Mouse (Mus musculus): Measurements from ENCODE around the gene Tnks2. TPM values are rescaled to one million over a fixed set of nuclear protein-coding genes. Genes with fewer than 3 reads are reported as not detected.

The Tnks2 gene
- total and polyA plus RNA-seq, 3 experiments, result 59.7 to 90.5 (median 73.1) TPM

DNA sequence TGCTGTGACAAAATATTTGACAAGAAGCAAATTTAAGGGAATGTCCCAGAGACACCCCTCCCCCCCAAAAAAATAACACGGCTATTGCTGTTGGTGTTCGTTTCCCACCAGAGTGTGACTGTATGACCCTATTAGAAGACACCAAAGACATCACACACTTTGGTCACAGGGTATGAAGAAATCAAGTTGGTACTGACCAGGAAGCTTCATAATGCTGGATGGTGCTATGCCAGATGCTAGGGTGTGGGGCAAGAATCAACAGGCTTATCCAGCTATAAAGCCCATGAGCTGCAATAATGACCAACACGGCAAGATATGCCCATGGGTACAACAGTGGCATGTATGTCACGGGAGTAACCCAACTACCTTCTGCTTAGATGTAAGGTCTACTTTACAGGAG, 11.3 kb upstream of the Tnks2 start:
- Histone ChIP-seq H3K4me1 (ENCODE audit: control insufficient read depth in 1 of 2, insufficient read depth in 2 of 2) (0 out of 4 replicates have a peak, but pooled peaks cover 0 to 2% of the 10 kb centered on the region in 2 experiments), H3K27ac (ENCODE audit: insufficient read depth, low read depth) (no peak overlapping the region), H3K9ac (ENCODE audit: insufficient read depth, low read depth) (no peak overlapping the region), H3K9me3 (replicated peaks; ENCODE audit: low read length) (no peaks in the 10 kb centered on the region), H3K79me2 (replicated peaks; ENCODE audit: control insufficient read depth, extremely low read depth, insufficient read depth, poor library complexity, severe bottlenecking) (no peaks in the 10 kb centered on the region), H3K4me2 (ENCODE audit: insufficient read depth, low read depth, poor library complexity, severe bottlenecking) (no peak overlapping the region), H3K27me3 (replicated peaks) (no peaks in the 10 kb centered on the region), H3K4me3 (replicated peaks in 1 of 3; ENCODE audit: low read depth in 2 of 3, low read length in 2 of 3, poor library complexity in 1 of 3) (no peak overlapping the region), H3K36me3 (replicated peaks in 1 of 2; ENCODE audit: control insufficient read depth in 1 of 2, insufficient read depth in 1 of 2, low read length in 1 of 2) (no peaks in the 10 kb centered on the region)
- in situ Hi-C loops (cut with MboI; ENCODE audit: low pct_ligation_motif_present, low pct_unique_long_range_greater_than_20kb, low sequenced_read_pairs), result no loop called here
- no peak for DNase-seq (ENCODE audit: extremely low read depth)
- dilution Hi-C loops (cut with MboI; ENCODE audit: extremely low pct_ligation_motif_present, extremely low pct_unique_long_range_greater_than_20kb, low sequenced_read_pairs), result no loop called here
- TF ChIP-seq CTCF (conservative IDR thresholded peaks at IDR 0.05 in 1 of 2, IDR thresholded peaks at IDR 0.05 in 1 of 2; ENCODE audit: low read depth in 2 of 2, low read length in 2 of 2) (no peak), CHD1 (IDR thresholded peaks at IDR 0.05; ENCODE audit: low read depth, low read length) (no peak), NRF1 (IDR thresholded peaks at IDR 0.05; ENCODE audit: low read depth, low read length) (no peak), RAD21 (IDR thresholded peaks at IDR 0.05; ENCODE audit: low read depth, low read length) (no peak), SIN3A (IDR thresholded peaks at IDR 0.05; ENCODE audit: low read length) (no peak), PAX5 (IDR thresholded peaks at IDR 0.05; ENCODE audit: low read length) (no peak), MXI1 (IDR thresholded peaks at IDR 0.05; ENCODE audit: low read depth, low read length) (no peak), ZKSCAN1 (IDR thresholded peaks at IDR 0.05; ENCODE audit: borderline replicate concordance, low read depth, low read length) (no peak), USF2 (conservative IDR thresholded peaks at IDR 0.05; ENCODE audit: low read depth, low read length) (no peak), ETS1 (conservative IDR thresholded peaks at IDR 0.05; ENCODE audit: low read depth, low read length) (no peak), UBTF (IDR thresholded peaks at IDR 0.05; ENCODE audit: low read depth, low read length) (no peak), BHLHE40 (IDR thresholded peaks at IDR 0.05; ENCODE audit: low read depth, low read length) (no peak), EP300 (IDR thresholded peaks at IDR 0.05; ENCODE audit: low read length) (no peak), MAZ (IDR thresholded peaks at IDR 0.05; ENCODE audit: low read depth, low read length) (no peak), POLR2AphosphoS2 (IDR thresholded peaks at IDR 0.05; ENCODE audit: low read depth, low read length) (no peak)

DNA sequence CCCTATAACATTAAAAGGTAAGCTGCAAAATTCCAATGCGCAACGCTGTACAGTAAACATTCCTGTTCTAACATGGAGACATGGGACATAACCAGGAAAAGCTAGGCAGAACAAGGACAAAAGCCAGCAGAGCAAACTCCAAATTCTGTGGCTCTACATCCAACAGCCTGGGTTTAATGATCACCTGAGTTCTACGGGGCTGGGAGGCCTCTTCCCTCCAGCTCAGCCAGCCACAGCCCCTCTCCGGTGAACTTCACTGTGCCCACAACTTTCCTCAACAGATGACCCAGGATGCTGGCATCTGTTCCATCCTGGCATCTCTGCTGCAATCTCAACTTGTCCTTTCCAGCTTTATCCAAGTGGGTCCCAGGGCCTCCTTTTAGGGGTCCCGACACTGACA, 6.4 kb upstream of the Tnks2 start:
- H3K4me2 ChIP-seq (ENCODE audit: insufficient read depth, low read depth, poor library complexity, severe bottlenecking), result no peak overlapping the region
- H3K79me2 ChIP-seq (replicated peaks; ENCODE audit: control insufficient read depth, extremely low read depth, insufficient read depth, poor library complexity, severe bottlenecking), result no peaks in the 10 kb centered on the region
- in situ Hi-C loops (cut with MboI; ENCODE audit: low pct_ligation_motif_present, low pct_unique_long_range_greater_than_20kb, low sequenced_read_pairs) (loop anchor here (25.0 kb wide), 1 partner anchor 435 kb away; no protein-coding TSS in a partner anchor), dilution Hi-C loops (cut with MboI; ENCODE audit: extremely low pct_ligation_motif_present, extremely low pct_unique_long_range_greater_than_20kb, low sequenced_read_pairs) (no loop called here)
- no peak overlapping the region for H3K27ac ChIP-seq (ENCODE audit: insufficient read depth, low read depth)
- no peaks in the 10 kb centered on the region for H3K9me3 ChIP-seq (replicated peaks; ENCODE audit: low read length)
- peaks cover 0 to under 1% of the 10 kb centered on the region in 2 experiments; a peak in 1 of 4 replicates for H3K4me1 ChIP-seq (ENCODE audit: control insufficient read depth in 1 of 2, insufficient read depth in 2 of 2)
- DNase-seq (ENCODE audit: extremely low read depth), result no peak
- H3K36me3 ChIP-seq (replicated peaks in 1 of 2; ENCODE audit: control insufficient read depth in 1 of 2, insufficient read depth in 1 of 2, low read length in 1 of 2), result no peaks in the 10 kb centered on the region
- no peaks in the 10 kb centered on the region for H3K27me3 ChIP-seq (replicated peaks)
- TF ChIP-seq NRF1 (IDR thresholded peaks at IDR 0.05; ENCODE audit: low read depth, low read length) (no peak), MAZ (IDR thresholded peaks at IDR 0.05; ENCODE audit: low read depth, low read length) (no peak), MAFK (IDR thresholded peaks at IDR 0.05; ENCODE audit: insufficient replicate concordance, low read length) (no peak), CHD2 (IDR thresholded peaks at IDR 0.05; ENCODE audit: low read length) (no peak), MYC (IDR thresholded peaks at IDR 0.05; ENCODE audit: low read depth, low read length) (no peak), BHLHE40 (IDR thresholded peaks at IDR 0.05; ENCODE audit: low read depth, low read length) (no peak)
- no peak overlapping the region for H3K9ac ChIP-seq (ENCODE audit: insufficient read depth, low read depth)
- H3K4me3 ChIP-seq (replicated peaks in 1 of 3; ENCODE audit: low read depth in 2 of 3, low read length in 2 of 3, poor library complexity in 1 of 3), result no peak overlapping the region
